Mouse (Mus musculus) heart, embryonic 14.5 days (tissue): ENCODE measurements around the gene Inha. TPM values are rescaled to one million over a fixed set of nuclear protein-coding genes. Genes with fewer than 3 reads are reported as not detected.

ENCODE experiments used
- ATAC-seq: fragments of 200-750 bp; cut with Nextera tagmentation; 2 replicates; pipeline ENCODE4 v1.8.0; 2017; ENCODE audit warnings: low read depth, moderate TSS enrichment; ENCODE audit not compliant: insufficient number of reproducible peaks, insufficient read depth, low FRiP score
- H3K27ac ChIP-seq, 2 experiments: fragments of 200-500 bp in 1 of 2; fragments of 300-500 bp in 1 of 2; sonication (generic) in 1 of 2; replicated peaks in 1 of 2; 2 replicates each; pipeline ENCODE4 v1.5.1; 2012 to 2014; ENCODE audit warnings: low read depth in 2 of 2, low read length in 2 of 2, control low read depth in 1 of 2, mild to moderate bottlenecking in 1 of 2, mixed read lengths in 1 of 2; ENCODE audit not compliant: control insufficient read depth in 1 of 2, insufficient read depth in 1 of 2
- H3K27me3 ChIP-seq: fragments of 300-500 bp; sonication (generic); 2 replicates; pipeline ENCODE4 v1.6.1; 2014; ENCODE audit warnings: mild to moderate bottlenecking, low read length, control low read depth; ENCODE audit not compliant: control insufficient read depth, insufficient read depth
- H3K36me3 ChIP-seq: fragments of 300-500 bp; sonication (generic); 2 replicates; pipeline ENCODE4 v1.6.1; 2014; ENCODE audit warnings: mild to moderate bottlenecking, control low read depth, low read length, mixed read lengths; ENCODE audit not compliant: control insufficient read depth, insufficient read depth
- H3K4me1 ChIP-seq, 2 experiments: fragments of 200-500 bp in 1 of 2; fragments of 300-500 bp in 1 of 2; sonication (generic) in 1 of 2; 2 replicates each; pipeline ENCODE4 v1.6.1; 2012 to 2014; ENCODE audit warnings: low read length in 2 of 2, control low read depth in 1 of 2, mixed read lengths in 1 of 2; ENCODE audit not compliant: control insufficient read depth in 2 of 2, insufficient read depth in 2 of 2
- H3K4me2 ChIP-seq: fragments of 300-500 bp; sonication (generic); 2 replicates; pipeline ENCODE4 v1.6.1; 2014; ENCODE audit warnings: mild to moderate bottlenecking, low read length
- H3K4me3 ChIP-seq, 2 experiments: fragments of 200-500 bp in 1 of 2; fragments of 300-500 bp in 1 of 2; sonication (generic) in 1 of 2; 2 replicates each; pipeline ENCODE4 v1.5.1; 2012 to 2014; ENCODE audit warnings: low read length in 2 of 2, mild to moderate bottlenecking in 2 of 2, control low read depth in 1 of 2, low read depth in 1 of 2, moderate library complexity in 1 of 2; ENCODE audit not compliant: control insufficient read depth in 1 of 2, insufficient read depth in 1 of 2
- H3K9ac ChIP-seq: fragments of 300-500 bp; sonication (generic); 2 replicates; pipeline ENCODE4 v1.6.1; 2014; ENCODE audit warnings: mild to moderate bottlenecking, low read length
- H3K9me3 ChIP-seq: fragments of 300-500 bp; sonication (generic); 2 replicates; pipeline ENCODE4 v1.6.1; 2016; ENCODE audit warnings: low read length, control low read depth; ENCODE audit not compliant: control insufficient read depth
- WGBS: fragments of 180-500 bp; shearing (Covaris S2); extraction: QIAGEN DNeasy Blood & Tissue Kit; methylation state at CpG from one replicate; pipeline ENCODE4 v1.1.7; 2014; 5-methylcytosine and 5-hydroxymethylcytosine counted together
- polyA plus RNA-seq: library from polyadenylated mRNA; unstranded; fragments of >200 nt; fragmentation: Nextera tagmentation; extraction: Ambion mirVana; gene quantifications from 2 replicates; pipeline ENCODE4 v1.2.1, GENCODE M21; 2014

The Inha gene
- polyA plus RNA-seq, 1 experiment from 2014 or later = 3.9 TPM

DNA sequence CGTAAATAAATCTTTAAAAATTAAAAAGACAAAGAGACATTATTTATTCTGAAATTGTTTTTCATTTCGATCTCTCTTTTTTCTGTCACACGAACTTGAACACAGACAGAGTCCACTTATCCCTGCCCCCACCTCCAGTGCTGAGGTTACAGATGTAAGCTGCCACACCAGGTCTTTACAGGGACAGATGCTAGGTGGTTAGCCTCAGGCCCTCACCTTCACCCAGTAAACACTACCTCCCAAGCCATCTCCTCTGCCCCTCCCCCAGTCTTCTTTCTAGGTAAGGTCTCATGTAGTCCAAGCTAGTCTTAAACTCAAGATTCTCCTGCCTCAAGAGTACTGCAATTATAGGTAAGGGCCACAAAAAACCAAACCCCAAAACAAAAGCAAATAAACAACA is 5.7 kb downstream of the Inha start:
- Histone ChIP-seq H3K9ac (no peak overlapping the region), H3K4me2 (no peak overlapping the region), H3K4me3 (no peak overlapping the region), H3K27ac (peak overlapping the region; percentile 1 to 97; a peak in 3 of 4 replicates), H3K27me3 (no peaks in the 10 kb centered on the region), H3K36me3 (no peaks in the 10 kb centered on the region), H3K9me3 (no peaks in the 10 kb centered on the region), H3K4me1 (peaks cover 38 to 53% of the 10 kb centered on the region in 2 experiments)
- 92% methylated on average over 3 of the region's 3 CpGs for WGBS
- ATAC-seq = no peak

- Histone ChIP-seq H3K27ac (peak overlapping the region; percentile 23 to 68), H3K27me3 (no peaks in the 10 kb centered on the region), H3K9me3 (no peaks in the 10 kb centered on the region), H3K4me3 (no peak overlapping the region), H3K36me3 (no peaks in the 10 kb centered on the region), H3K4me2 (no peak overlapping the region), H3K4me1 (peaks cover 31 to 45% of the 10 kb centered on the region in 2 experiments), H3K9ac (peak overlapping the region; percentile 38; the same call in 1 of the 2 replicates)
- ATAC-seq = no peak
- WGBS = 44% methylated on average over 15 of the region's 15 CpGs
Observed at GRCm38 (mm10) chr1:75516703-75517380, 10.0 kb downstream of the Inha start.

DNA sequence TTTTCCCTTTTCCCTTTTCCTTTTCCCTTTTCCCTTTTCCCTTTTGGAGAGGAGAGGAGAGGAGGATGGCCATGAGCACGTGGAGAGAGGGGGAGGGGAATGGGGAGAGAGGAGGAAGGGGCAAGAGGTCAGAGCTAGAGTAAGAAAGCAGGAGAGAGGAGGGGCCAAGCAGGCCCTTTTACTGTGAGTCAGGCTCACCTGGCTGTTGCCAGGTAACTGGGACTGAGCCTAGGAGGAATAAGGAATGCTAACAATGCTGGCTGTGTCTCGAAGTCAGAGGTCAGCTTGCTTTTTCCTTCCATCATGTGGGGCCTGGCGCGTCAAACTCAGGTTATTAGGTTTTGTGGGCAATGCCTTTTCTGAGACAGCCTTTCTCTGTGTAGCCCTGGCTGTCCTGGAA is 11.1 kb downstream of the Inha start:
- Histone ChIP-seq H3K27me3 (no peaks in the 10 kb centered on the region), H3K4me2 (no peak overlapping the region), H3K4me3 (no peak overlapping the region), H3K36me3 (no peaks in the 10 kb centered on the region), H3K27ac (0 out of 4 replicates have a peak overlapping the region, but pooled peaks of 1 of the 2 experiments have one; percentile 24), H3K9me3 (no peaks in the 10 kb centered on the region), H3K9ac (no peak overlapping the region), H3K4me1 (peaks cover 27 to 43% of the 10 kb centered on the region in 2 experiments)
- WGBS = 71% methylated on average over 4 of the region's 4 CpGs
- no peak for ATAC-seq

DNA sequence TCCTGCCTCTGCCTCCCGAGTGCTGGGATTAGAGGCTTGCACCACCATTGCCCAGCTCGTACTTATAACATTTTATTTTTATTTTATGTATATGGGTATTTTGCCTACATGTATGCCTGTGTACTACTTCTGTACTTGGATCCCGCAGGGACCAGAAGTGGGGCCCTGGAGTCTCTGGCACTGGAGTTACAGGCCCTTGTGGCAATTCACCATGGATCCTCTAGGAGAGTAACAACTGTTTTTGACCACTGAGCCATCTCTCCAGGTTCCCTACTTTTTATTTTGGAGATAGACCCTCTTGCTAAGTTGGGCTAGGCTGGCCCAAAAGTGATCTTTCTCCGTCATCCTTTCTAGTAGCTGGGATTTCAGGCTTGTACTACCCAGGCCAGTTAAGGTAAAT is 11.6 kb downstream of the Inha start:
- 90% methylated on average over 4 of the region's 4 CpGs for WGBS

GRCm38 (mm10) chr1:75519576-75519975 is 12.7 kb downstream of the Inha start:
- H3K36me3 ChIP-seq = no peaks in the 10 kb centered on the region
- WGBS = 42% methylated on average over 5 of the region's 5 CpGs
- peak overlapping the region; percentile 38; the same call in 1 of the 2 replicates for H3K9ac ChIP-seq
- H3K9me3 ChIP-seq = no peaks in the 10 kb centered on the region
- H3K27me3 ChIP-seq = no peaks in the 10 kb centered on the region
- ATAC-seq = no peak
- H3K4me2 ChIP-seq = no peak overlapping the region
- peaks cover 25 to 42% of the 10 kb centered on the region in 2 experiments for H3K4me1 ChIP-seq
- peak overlapping the region; percentile 72 to 99 for H3K27ac ChIP-seq
- no peak overlapping the region for H3K4me3 ChIP-seq

More for the DNA sequence above, 11.6 kb downstream of the Inha start:
- Histone ChIP-seq H3K4me3 (no peak overlapping the region), H3K36me3 (no peaks in the 10 kb centered on the region), H3K4me2 (no peak overlapping the region), H3K9me3 (no peaks in the 10 kb centered on the region), H3K4me1 (peaks cover 25 to 42% of the 10 kb centered on the region in 2 experiments), H3K27ac (0 out of 4 replicates have a peak overlapping the region, but pooled peaks of 1 of the 2 experiments have one; percentile 24), H3K9ac (no peak overlapping the region), H3K27me3 (no peaks in the 10 kb centered on the region)
- ATAC-seq = no peak

GRCm38 (mm10) chr1:75521321-75522031 is 14.6 kb downstream of the Inha start, which contains the start of gene Stk11ip:
Stk11ip (plus strand) TSS chr1:75521529.
- ATAC-seq = peak; percentile 94

DNA sequence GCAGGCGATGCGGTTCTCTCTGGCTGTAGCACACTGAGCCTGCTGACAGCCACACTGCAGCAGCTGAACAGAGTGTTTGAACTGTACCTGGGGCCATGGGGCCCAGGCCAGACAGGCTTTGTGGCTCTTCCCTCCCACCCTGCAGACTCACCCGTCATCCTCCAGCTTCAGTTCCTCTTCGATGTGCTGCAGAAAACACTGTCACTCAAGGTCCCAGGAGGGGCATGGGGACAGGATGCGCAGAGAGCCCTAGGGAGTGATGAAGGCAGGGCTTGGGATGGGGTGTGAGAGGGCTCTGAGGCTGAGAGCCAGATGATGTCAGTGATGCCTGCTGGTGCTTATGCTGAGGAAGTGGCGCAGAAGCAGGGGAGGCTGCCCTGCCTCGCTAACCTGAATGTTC is 17.8 kb downstream of the Inha start:
- Histone ChIP-seq H3K4me1 (peaks cover 10 to 17% of the 10 kb centered on the region in 2 experiments), H3K9me3 (no peaks in the 10 kb centered on the region), H3K36me3 (peaks cover 47% of the 10 kb centered on the region), H3K9ac (no peak overlapping the region), H3K27me3 (no peaks in the 10 kb centered on the region), H3K4me3 (no peak overlapping the region), H3K4me2 (no peak overlapping the region), H3K27ac (no peak overlapping the region)
- ATAC-seq = no peak
- 83% methylated on average over 7 of the region's 7 CpGs for WGBS

More at GRCm38 (mm10) chr1:75521321-75522031, 14.6 kb downstream of the Inha start, which contains the start of gene Stk11ip:
- Histone ChIP-seq H3K4me2 (peak within 1 kb of the TSS; percentile 86), H3K27me3 (no peaks in the 10 kb centered on the region), H3K4me1 (peaks cover 22 to 33% of the 10 kb centered on the region in 2 experiments), H3K36me3 (peaks cover 16% of the 10 kb centered on the region), H3K9ac (peak within 1 kb of the TSS; percentile 71), H3K4me3 (peak within 1 kb of the TSS; percentile 70 to 91), H3K27ac (peak within 1 kb of the TSS; percentile 99), H3K9me3 (no peaks in the 10 kb centered on the region)
- WGBS = under 1% methylated on average over 46 of the region's 46 CpGs
